Mouse (Mus musculus): ENCODE data around the gene Nsmce1. TPM values are rescaled to one million over a fixed set of nuclear protein-coding genes. Genes with fewer than 3 reads are reported as not detected.

The Nsmce1 gene
- total RNA-seq, 2 experiments from 2014 or later = 13.8 to 14.4 TPM

DNA sequence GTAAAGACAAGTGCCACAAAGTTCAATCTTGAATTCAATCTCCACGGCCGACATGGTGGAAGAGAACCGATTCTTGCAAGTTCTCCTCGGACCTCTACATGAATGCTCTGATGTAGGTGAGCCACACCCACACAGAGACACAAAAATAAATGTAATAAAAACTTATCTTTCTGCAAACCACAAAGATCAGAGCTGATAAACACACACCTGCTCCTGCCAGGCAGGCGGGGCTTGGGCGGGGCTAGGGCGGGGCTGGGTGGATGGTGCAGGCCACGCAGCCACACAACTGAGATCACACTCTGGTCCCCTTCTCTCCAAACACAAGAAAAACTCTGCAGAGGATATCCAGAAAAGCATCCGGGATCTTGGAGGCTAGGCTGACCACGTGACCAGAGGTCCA, 4.3 kb downstream of the Nsmce1 start:
- no peak for TF ChIP-seq CTCF (IDR thresholded peaks at IDR 0.05)
- DNase-seq (ENCODE audit: extremely low spot score in 1 of 2, low spot score in 2 of 2) = no peak
- intact Hi-C loops (cut with DNase I) = no loop called here
- no peak overlapping the region for H3K27ac ChIP-seq
- H3K4me3 ChIP-seq = no peak overlapping the region

- no peak for TF ChIP-seq CTCF (IDR thresholded peaks at IDR 0.05)
- DNase-seq (ENCODE audit: extremely low spot score in 1 of 2, low spot score in 2 of 2) = no peak
- no peak overlapping the region for H3K4me3 ChIP-seq
- no peak overlapping the region for H3K27ac ChIP-seq
- intact Hi-C loops (cut with DNase I) = no loop called here
Measured at GRCm38 (mm10) chr7:125486121-125486630, 5.2 kb downstream of the Nsmce1 start.

DNA sequence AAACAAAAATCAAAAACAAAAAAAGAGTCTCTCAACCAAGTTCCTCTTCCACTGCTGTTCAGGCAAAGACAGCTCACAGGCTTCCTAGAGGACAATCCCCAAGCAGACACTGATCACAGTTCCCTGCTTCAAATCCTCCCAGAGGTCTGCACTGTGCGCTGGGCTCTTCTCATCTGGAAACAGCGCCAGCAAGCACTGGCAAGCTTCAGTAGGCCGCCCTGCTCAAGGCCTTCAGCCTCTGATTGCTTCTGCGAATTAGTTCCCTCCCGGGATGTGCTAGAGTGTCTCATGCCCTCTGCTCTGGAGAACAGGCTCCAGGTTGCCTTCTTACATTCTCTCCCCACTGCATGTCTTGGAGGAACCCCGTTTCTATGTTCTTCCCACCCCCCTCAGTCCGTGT, 6.6 kb downstream of the Nsmce1 start:
- intact Hi-C loops (cut with DNase I) = no loop called here
- H3K27ac ChIP-seq = no peak overlapping the region
- H3K4me3 ChIP-seq = no peak overlapping the region
- no peak for TF ChIP-seq CTCF (IDR thresholded peaks at IDR 0.05)
- DNase-seq (ENCODE audit: extremely low spot score in 1 of 2, low spot score in 2 of 2) = no peak

GRCm38 (mm10) chr7:125482886-125483285, 8.5 kb downstream of the Nsmce1 start:
- no peak for DNase-seq (ENCODE audit: extremely low spot score in 1 of 2, low spot score in 2 of 2)

DNA sequence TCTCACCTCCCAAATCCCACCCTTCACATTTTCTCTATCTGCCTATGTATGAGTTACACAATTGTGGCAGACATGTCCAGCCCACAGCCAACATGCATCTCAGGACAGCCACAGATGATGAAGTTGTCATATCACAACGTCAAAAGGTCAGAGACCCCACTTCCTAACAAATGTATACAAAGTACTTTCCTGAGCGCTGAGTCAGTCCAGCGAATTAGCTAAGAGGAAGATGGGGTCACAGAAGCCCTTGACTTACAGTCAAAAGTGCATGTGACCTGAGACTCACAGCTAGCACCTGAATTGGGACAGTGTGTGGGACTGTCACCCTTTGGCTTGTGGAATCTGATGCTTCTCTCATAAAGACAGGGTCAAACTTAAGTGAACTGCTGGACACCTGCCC, 9.1 kb downstream of the Nsmce1 start:
- H3K27ac ChIP-seq = no peak overlapping the region
- DNase-seq (ENCODE audit: extremely low spot score in 1 of 2, low spot score in 2 of 2) = no peak
- intact Hi-C loops (cut with DNase I) = no loop called here
- TF ChIP-seq CTCF (IDR thresholded peaks at IDR 0.05) = no peak
- H3K4me3 ChIP-seq = no peak overlapping the region

More at GRCm38 (mm10) chr7:125482886-125483285, 8.5 kb downstream of the Nsmce1 start:
- intact Hi-C loops (cut with DNase I) = no loop called here
- Histone ChIP-seq H3K27ac (no peak overlapping the region), H3K4me3 (no peak overlapping the region)
- no peak for TF ChIP-seq CTCF (IDR thresholded peaks at IDR 0.05)

DNA sequence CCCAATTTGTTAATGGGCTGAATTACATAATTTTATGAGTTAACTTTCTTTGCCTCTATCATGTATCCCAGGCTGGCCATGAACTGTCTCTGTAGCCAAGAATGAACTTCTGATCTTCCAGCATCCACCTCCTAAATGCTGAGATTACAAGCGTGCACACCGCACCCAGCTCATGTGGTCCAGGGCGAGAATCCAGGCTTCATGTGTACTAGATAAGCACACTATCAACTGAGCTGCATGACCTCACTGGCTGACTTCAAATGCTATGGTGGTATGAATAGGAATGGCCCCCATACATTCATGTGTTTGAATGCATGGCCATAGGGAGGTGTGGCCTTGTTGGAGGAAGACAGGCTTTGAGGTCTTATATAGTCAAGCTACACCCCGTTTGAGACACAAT, 10.9 kb downstream of the Nsmce1 start:
- intact Hi-C loops (cut with DNase I) = no loop called here
- H3K27ac ChIP-seq = no peak overlapping the region
- H3K4me3 ChIP-seq = no peak overlapping the region
- no peak for DNase-seq (ENCODE audit: extremely low spot score in 1 of 2, low spot score in 2 of 2)
- TF ChIP-seq CTCF (IDR thresholded peaks at IDR 0.05) = no peak

- no peak overlapping the region for H3K27ac ChIP-seq
- intact Hi-C loops (cut with DNase I) = no loop called here
- TF ChIP-seq CTCF (IDR thresholded peaks at IDR 0.05) = no peak
- no peak overlapping the region for H3K4me3 ChIP-seq
- DNase-seq (ENCODE audit: extremely low spot score in 1 of 2, low spot score in 2 of 2) = no peak
Measured at GRCm38 (mm10) chr7:125478391-125478984, 12.9 kb downstream of the Nsmce1 start.

GRCm38 (mm10) chr7:125475601-125476251, 15.7 kb downstream of the Nsmce1 start:
- no peak; the same call in 1 of the 2 replicates for TF ChIP-seq CTCF (IDR thresholded peaks at IDR 0.05)
- Histone ChIP-seq H3K27ac (peak overlapping the region; percentile 4; the same call in 1 of the 2 replicates), H3K4me3 (no peak overlapping the region)
- DNase-seq (ENCODE audit: extremely low spot score in 1 of 2, low spot score in 2 of 2) = no peak
- intact Hi-C loops (cut with DNase I) = no loop called here

DNA sequence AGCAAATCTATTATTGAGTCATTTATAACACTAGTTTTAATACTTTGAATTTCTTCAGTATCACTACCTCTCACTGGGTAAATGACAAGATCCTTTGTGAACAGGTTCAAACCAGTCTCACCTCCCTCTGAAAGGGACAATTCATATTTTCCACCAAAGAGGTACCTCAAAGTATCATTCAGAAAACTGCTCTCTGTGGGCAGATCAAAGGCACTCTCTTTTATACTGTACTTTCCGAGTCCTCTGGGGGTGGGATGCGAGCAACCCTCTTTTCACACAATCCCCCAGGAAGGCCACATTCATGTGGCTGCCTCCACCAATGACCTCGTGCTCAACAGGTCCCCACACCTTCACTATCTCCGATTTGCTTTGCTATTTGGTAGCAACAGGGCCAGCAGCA, 16.9 kb downstream of the Nsmce1 start:
- no peak for TF ChIP-seq CTCF (IDR thresholded peaks at IDR 0.05)
- DNase-seq (ENCODE audit: extremely low spot score in 1 of 2, low spot score in 2 of 2) = no peak
- H3K4me3 ChIP-seq = no peak overlapping the region
- intact Hi-C loops (cut with DNase I) = no loop called here
- H3K27ac ChIP-seq = no peak overlapping the region

DNA sequence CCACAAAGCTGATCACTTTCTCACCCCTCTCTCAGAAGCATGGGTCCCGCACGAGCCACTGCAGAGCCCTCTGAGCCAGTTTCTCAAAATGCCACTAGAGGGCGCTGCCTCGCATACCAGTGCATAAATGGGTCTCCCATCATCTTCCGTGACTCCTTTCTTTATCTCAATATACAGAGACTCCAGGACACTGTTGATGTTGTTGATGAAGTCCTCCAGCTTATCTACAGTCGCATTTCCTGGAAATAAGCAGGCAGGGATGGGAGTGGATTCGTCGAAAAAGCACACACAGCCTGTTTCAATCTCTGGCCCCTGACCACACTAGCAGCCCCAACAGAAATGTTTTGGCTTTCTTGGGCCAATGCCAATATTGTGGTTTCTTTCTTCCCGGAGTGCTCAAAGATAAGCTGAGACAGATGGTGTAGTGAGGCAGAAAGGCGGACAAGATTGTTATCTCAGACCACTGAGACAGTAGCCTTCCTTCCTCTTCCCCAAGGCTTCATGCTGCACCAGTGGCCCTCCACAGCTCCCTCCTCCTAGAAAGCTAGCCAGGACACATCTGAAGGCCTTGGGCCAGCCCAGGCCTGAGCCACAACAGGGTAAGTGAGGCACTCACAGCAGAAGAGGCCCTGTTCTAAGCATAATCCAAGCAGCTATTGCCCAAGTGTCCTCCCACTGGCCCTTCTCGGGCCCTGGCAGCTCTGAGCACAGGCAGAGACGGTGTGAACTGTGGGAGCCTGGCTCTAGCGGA, 19.2 kb downstream of the Nsmce1 start:
- Histone ChIP-seq H3K4me3 (no peak overlapping the region), H3K27ac (peak overlapping the region; percentile 59; the same call in 1 of the 2 replicates)
- peak; percentile 74 to 80 for DNase-seq (ENCODE audit: extremely low spot score in 1 of 2, low spot score in 2 of 2)
- intact Hi-C loops (cut with DNase I) = loop anchor here (1.0 kb wide), 1 partner anchor 109 kb away; no protein-coding TSS in a partner anchor
- peak; percentile 96 for TF ChIP-seq CTCF (IDR thresholded peaks at IDR 0.05)

DNA sequence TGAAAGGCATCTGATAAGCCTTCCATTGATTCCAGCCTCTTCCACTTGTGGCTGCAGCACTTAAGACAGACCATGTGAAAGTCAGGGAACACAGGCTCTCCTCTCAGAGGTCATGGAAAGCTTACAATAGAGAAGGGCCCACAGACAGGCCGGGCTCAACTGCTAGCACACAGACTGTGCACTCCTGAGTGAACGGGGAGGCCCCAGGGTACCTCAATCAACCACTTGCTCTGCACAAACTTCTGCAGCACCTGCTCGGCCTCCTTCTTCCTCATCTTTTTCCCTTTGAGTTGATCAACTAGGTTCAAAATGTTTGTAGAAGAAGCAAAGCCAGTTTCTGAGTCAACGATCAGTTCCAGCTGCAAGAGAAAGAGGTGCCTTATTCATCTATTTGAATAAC, 20.5 kb downstream of the Nsmce1 start:
- Histone ChIP-seq H3K4me3 (no peak overlapping the region), H3K27ac (no peak overlapping the region)
- DNase-seq (ENCODE audit: extremely low spot score in 1 of 2, low spot score in 2 of 2) = no peak
- no peak for TF ChIP-seq CTCF (IDR thresholded peaks at IDR 0.05)
- intact Hi-C loops (cut with DNase I) = loop anchor here (1.0 kb wide), 1 partner anchor 168 kb away; no protein-coding TSS in a partner anchor

DNA sequence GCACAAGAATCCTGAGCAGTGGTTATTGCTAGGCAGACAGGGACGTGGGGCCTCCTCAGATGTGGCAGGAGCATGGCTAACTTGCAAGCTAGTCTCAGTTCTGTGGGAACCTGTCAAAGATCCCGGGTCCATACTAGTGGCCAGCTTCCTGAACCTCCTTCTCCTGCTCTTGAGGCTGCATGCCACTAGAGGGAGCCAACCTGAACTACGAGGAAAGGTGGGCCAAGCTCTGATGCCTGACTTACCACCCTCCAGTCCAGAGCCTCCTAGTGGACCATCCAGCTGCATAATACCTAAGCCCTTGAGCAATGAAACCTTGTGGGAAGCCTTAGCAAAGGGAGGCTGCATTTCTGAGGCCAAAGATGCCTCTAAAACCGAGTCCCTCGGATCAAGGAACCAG, 21.5 kb downstream of the Nsmce1 start:
- intact Hi-C loops (cut with DNase I) = loop anchor here (1.0 to 10.0 kb wide), 2 partner anchors 169 to 915 kb away; no protein-coding TSS in a partner anchor
- no peak overlapping the region for H3K27ac ChIP-seq
- TF ChIP-seq CTCF (IDR thresholded peaks at IDR 0.05) = peak; percentile 84
- no peak overlapping the region for H3K4me3 ChIP-seq
- peak; percentile 59 to 74 for DNase-seq (ENCODE audit: extremely low spot score in 1 of 2, low spot score in 2 of 2)
